Mouse (Mus musculus): ENCODE data around the gene Cyth1.
A peak's percentile ranks its signal among the peaks of the same experiment; 100 is the strongest.

Gene Cyth1

GRCm38 (mm10) chr11:118248150-118249011 is at the start of gene Cyth1:
TSS of gene Cyth1 (minus strand) at chr11:118248592.
- DNase-seq, result peak; percentile 96 to 99

- no peak for DNase-seq
Measured at GRCm38 (mm10) chr11:118297967-118298366, 49.6 kb upstream of the Cyth1 start.

- no peak for DNase-seq
Measured at GRCm38 (mm10) chr11:118295026-118295425, 46.6 kb upstream of the Cyth1 start.

GRCm38 (mm10) chr11:118292671-118293070 is 44.3 kb upstream of the Cyth1 start:
- no peak for DNase-seq

- peak; percentile 100 for DNase-seq
Measured at GRCm38 (mm10) chr11:118289999-118290889, 41.9 kb upstream of the Cyth1 start, which contains the start of gene Usp36. TSS of gene Usp36 (minus strand) at chr11:118290244.

GRCm38 (mm10) chr11:118289562-118289961 is 41.2 kb upstream of the Cyth1 start:
- no peak for DNase-seq

GRCm38 (mm10) chr11:118289037-118289511 is 40.7 kb upstream of the Cyth1 start:
- peak in 1 of 2 experiments; percentile 28 for DNase-seq

GRCm38 (mm10) chr11:118287573-118287972 is 39.2 kb upstream of the Cyth1 start:
- no peak for DNase-seq

GRCm38 (mm10) chr11:118286434-118286833 is 38.0 kb upstream of the Cyth1 start:
- no peak for DNase-seq

GRCm38 (mm10) chr11:118285791-118286190 is 37.4 kb upstream of the Cyth1 start:
- no peak for DNase-seq

GRCm38 (mm10) chr11:118280218-118280617 is 31.8 kb upstream of the Cyth1 start:
- DNase-seq, result no peak

GRCm38 (mm10) chr11:118276328-118276727 is 27.9 kb upstream of the Cyth1 start:
- no peak for DNase-seq

- DNase-seq, result no peak
Measured at GRCm38 (mm10) chr11:118275092-118275491, 26.7 kb upstream of the Cyth1 start.

GRCm38 (mm10) chr11:118269827-118270226 is 21.4 kb upstream of the Cyth1 start:
- DNase-seq, result peak; percentile 48

- DNase-seq, result no peak
Measured at GRCm38 (mm10) chr11:118266666-118267046, 18.3 kb upstream of the Cyth1 start.

GRCm38 (mm10) chr11:118266044-118266665 is 17.8 kb upstream of the Cyth1 start:
- no peak for DNase-seq

- DNase-seq, result no peak
Measured at GRCm38 (mm10) chr11:118265621-118266020, 17.2 kb upstream of the Cyth1 start.

- no peak for DNase-seq
Measured at GRCm38 (mm10) chr11:118263146-118263545, 14.8 kb upstream of the Cyth1 start.

GRCm38 (mm10) chr11:118260081-118260480 is 11.7 kb upstream of the Cyth1 start:
- no peak for DNase-seq

GRCm38 (mm10) chr11:118259580-118259979 is 11.2 kb upstream of the Cyth1 start:
- no peak for DNase-seq

GRCm38 (mm10) chr11:118256371-118256770 is 8.0 kb upstream of the Cyth1 start:
- no peak for DNase-seq

GRCm38 (mm10) chr11:118254159-118254951 is 6.0 kb upstream of the Cyth1 start:
- DNase-seq, result peak; percentile 92 to 93

Measured in cerebellum, adult 18-20 months (tissue).